Mouse (Mus musculus): Measurements from ENCODE around the gene Sec1. TPM values are rescaled to one million over a fixed set of nuclear protein-coding genes. Genes with fewer than 3 reads are reported as not detected.

The Sec1 gene
- polyA plus RNA-seq, 1 experiment, result 0.41 TPM

DNA sequence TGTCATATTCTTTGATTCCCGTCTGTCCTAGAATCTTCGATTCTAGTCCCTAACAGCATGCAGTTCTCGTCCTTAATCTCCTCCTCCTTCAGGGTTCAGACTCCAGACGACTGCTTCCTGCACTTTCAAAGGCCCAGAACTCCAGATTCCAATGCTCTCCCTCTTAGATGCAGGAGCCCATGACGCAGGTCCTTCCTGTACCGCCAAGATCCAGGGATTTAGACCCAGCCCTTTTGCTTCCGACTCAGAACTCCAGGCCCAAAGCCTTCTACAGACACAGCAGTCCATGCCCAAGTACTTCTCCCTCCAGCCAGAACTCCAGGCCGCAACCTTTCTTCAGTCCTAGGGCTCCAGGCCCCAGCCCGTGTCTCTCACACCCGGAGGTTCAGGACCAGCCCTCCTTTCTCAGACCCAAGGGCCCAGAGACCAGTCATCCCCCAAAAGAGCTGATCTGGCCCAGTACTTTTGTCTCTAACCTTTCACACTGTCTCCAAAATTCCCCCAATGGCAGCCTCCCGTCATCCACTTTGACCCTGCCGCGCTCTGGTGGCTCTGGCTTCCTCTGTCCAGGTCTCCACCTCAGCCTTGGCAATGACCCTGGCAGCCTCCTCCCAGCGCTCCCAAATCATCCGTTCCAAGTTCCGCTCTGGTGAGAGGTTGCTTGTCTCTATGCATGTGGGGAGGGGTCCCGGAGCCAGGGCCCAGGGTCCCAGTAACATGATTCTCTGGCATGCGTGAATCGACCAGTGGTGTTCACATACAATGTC lies 53.8 kb downstream of the Sec1 start:
- TF ChIP-seq SRF (IDR thresholded peaks at IDR 0.05; ENCODE audit: control insufficient read depth, insufficient read length, low read depth) (no peak), MAX (IDR thresholded peaks at IDR 0.05; ENCODE audit: low read depth) (no peak), TCF3 (IDR thresholded peaks at IDR 0.05; ENCODE audit: insufficient read length, low read depth) (no peak), USF1 (IDR thresholded peaks at IDR 0.05; ENCODE audit: low read depth) (no peak), POLR2AphosphoS2 (IDR thresholded peaks at IDR 0.05; ENCODE audit: insufficient read length, low read depth) (no peak), MYOG (IDR thresholded peaks at IDR 0.05; ENCODE audit: control insufficient read depth in 1 of 3, insufficient read depth in 1 of 3, insufficient read length in 2 of 3, low read depth in 2 of 3) (no peak)
- H3K79me2 ChIP-seq (ENCODE audit: control insufficient read depth, insufficient read depth), result no peaks in the 10 kb centered on the region
- H3ac ChIP-seq (ENCODE audit: control insufficient read depth, insufficient read length), result no peak overlapping the region
- H3K4me3 ChIP-seq, result peak overlapping the region; percentile 16
- H3K36me3 ChIP-seq (ENCODE audit: control insufficient read depth, insufficient read depth), result no peaks in the 10 kb centered on the region
- H3K27me3 ChIP-seq (ENCODE audit: control insufficient read depth, insufficient read depth, insufficient read length), result no peaks in the 10 kb centered on the region
- H3K4me2 ChIP-seq (ENCODE audit: low read depth), result peak overlapping the region; percentile 64

DNA sequence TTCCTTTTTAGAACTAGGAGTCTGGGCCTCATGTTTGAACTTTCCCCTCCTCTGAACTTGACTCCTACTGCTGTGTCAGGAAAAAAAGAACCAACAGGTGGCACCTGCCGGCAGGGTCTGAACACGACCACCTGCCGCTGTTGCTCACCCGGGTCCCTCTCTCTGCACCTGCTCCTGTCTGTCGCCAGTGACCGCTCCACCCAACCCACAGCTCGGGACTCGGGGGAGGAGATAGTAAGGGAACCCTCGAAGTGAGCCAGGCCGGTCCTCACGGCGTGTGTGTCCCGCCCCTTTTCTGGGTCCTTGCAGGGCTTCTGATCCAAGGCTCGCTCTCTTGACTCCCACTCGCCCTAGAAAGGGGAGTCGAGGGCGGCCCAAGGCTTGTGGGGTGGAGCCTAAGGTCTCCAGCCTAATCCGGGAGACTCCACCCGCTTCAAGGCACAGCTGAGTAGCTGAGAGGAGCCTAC lies 54.6 kb downstream of the Sec1 start, which contains the start of gene Mamstr:
TSS of gene Mamstr (plus strand) at position 417 of the 467 bp plus-strand sequence.
- Histone ChIP-seq H3ac (ENCODE audit: control insufficient read depth, insufficient read length) (no peak within 1 kb of the TSS), H3K4me2 (ENCODE audit: low read depth) (peak within 1 kb of the TSS; percentile 64), H3K27me3 (ENCODE audit: control insufficient read depth, insufficient read depth, insufficient read length) (no peaks in the 10 kb centered on the region), H3K4me3 (peak within 1 kb of the TSS; percentile 16), H3K36me3 (ENCODE audit: control insufficient read depth, insufficient read depth) (no peaks in the 10 kb centered on the region), H3K79me2 (ENCODE audit: control insufficient read depth, insufficient read depth) (no peaks in the 10 kb centered on the region)
- TF ChIP-seq POLR2AphosphoS2 (IDR thresholded peaks at IDR 0.05; ENCODE audit: insufficient read length, low read depth), result no peak
- no peak for TF ChIP-seq USF1 (IDR thresholded peaks at IDR 0.05; ENCODE audit: low read depth)
- TF ChIP-seq TCF3 (IDR thresholded peaks at IDR 0.05; ENCODE audit: insufficient read length, low read depth), result peak; percentile 98
- TF ChIP-seq SRF (IDR thresholded peaks at IDR 0.05; ENCODE audit: control insufficient read depth, insufficient read length, low read depth), result no peak
- TF ChIP-seq REST (IDR thresholded peaks at IDR 0.05; ENCODE audit: insufficient read depth, insufficient read length), result no peak
- TF ChIP-seq E2F4 (IDR thresholded peaks at IDR 0.05; ENCODE audit: insufficient read depth), result no peak
- TF ChIP-seq POLR2A (IDR thresholded peaks at IDR 0.05; ENCODE audit: insufficient read length, low read depth), result peak; percentile 17
- TF ChIP-seq CEBPB (IDR thresholded peaks at IDR 0.05; ENCODE audit: insufficient read depth, poor library complexity, severe bottlenecking), result no peak
- peak; percentile 54 to 98 (median 88) for TF ChIP-seq MYOG (IDR thresholded peaks at IDR 0.05; ENCODE audit: control insufficient read depth in 1 of 3, insufficient read depth in 1 of 3, insufficient read length in 2 of 3, low read depth in 2 of 3)
- no peak for TF ChIP-seq MAX (IDR thresholded peaks at IDR 0.05; ENCODE audit: low read depth)
- TF ChIP-seq MYOD1 (IDR thresholded peaks at IDR 0.05; ENCODE audit: control insufficient read depth in 1 of 3, insufficient read length in 2 of 3, low read depth in 2 of 3), result peak; percentile 92 to 100 (median 100)
- peak; percentile 98 for TF ChIP-seq TCF12 (IDR thresholded peaks at IDR 0.05; ENCODE audit: insufficient read depth, poor library complexity, severe bottlenecking)

DNA sequence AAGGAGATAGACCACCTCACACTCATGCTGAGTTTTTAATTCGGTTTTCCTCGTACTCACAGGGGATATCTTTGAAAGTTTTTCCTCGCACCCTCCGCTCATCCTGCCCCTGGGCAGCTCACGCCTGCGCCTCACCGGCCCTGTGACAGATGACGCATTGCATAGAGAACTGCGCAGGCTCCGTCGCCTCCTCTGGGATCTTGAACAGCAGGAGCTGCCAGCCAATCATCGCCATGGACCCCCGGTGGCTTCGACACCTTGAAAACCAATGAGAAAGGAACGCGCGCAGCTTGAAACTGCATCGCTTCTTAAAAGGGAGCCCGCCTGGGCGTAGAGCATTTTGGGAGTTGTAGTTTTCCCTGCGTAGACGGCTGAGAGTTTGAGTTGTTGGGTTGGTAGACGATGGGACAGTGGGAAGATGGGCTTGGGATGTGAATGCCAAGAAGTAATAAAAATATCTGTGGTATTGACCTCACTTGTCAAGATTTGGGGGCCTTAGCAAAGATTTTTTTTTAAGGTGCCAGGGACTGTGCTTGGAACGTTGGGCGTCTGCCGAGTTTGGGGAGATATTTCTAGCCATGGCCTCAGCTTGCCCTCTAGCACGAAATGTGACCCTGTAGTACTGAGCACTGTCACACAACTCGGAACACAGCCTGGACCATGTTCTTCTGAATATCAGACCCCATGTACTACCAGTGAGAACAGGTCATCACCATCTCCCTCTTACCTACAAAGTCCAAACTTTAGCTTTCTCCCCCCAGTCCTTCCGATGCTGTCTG lies 55.4 kb downstream of the Sec1 start:
- Histone ChIP-seq H3ac (ENCODE audit: control insufficient read depth, insufficient read length) (no peak overlapping the region), H3K36me3 (ENCODE audit: control insufficient read depth, insufficient read depth) (no peaks in the 10 kb centered on the region), H3K27me3 (ENCODE audit: control insufficient read depth, insufficient read depth, insufficient read length) (no peaks in the 10 kb centered on the region), H3K4me3 (no peak overlapping the region), H3K79me2 (ENCODE audit: control insufficient read depth, insufficient read depth) (no peaks in the 10 kb centered on the region), H3K4me2 (ENCODE audit: low read depth) (peak overlapping the region; percentile 47)
- no peak for TF ChIP-seq MAX (IDR thresholded peaks at IDR 0.05; ENCODE audit: low read depth)
- TF ChIP-seq POLR2A (IDR thresholded peaks at IDR 0.05; ENCODE audit: insufficient read length, low read depth), result peak; percentile 44
- no peak for TF ChIP-seq SRF (IDR thresholded peaks at IDR 0.05; ENCODE audit: control insufficient read depth, insufficient read length, low read depth)
- TF ChIP-seq TCF12 (IDR thresholded peaks at IDR 0.05; ENCODE audit: insufficient read depth, poor library complexity, severe bottlenecking), result no peak
- no peak for TF ChIP-seq USF1 (IDR thresholded peaks at IDR 0.05; ENCODE audit: low read depth)
- TF ChIP-seq POLR2AphosphoS2 (IDR thresholded peaks at IDR 0.05; ENCODE audit: insufficient read length, low read depth), result peak; percentile 24
- TF ChIP-seq E2F4 (IDR thresholded peaks at IDR 0.05; ENCODE audit: insufficient read depth), result peak; percentile 90

DNA sequence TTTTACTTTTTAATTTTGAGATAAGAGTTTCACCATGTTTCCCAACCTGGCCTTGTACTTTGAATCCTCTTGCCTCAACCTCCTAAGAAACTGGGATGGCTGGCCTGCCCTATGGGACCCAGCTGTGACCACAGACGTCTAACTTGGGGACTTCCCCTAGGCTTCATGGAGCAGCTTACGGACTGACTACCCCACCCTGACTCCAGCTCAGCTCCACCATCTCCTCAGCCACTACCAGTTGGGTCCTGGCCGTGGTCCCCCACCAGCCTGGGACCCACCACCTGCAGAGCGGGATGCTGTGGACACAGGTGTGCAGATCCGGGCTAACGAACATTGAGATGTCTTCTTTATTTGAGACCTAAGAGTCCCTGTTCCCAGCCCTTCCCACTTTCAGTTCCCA lies 56.5 kb downstream of the Sec1 start:
- no peaks in the 10 kb centered on the region for H3K79me2 ChIP-seq (ENCODE audit: control insufficient read depth, insufficient read depth)
- no peak overlapping the region for H3ac ChIP-seq (ENCODE audit: control insufficient read depth, insufficient read length)
- H3K4me2 ChIP-seq (ENCODE audit: low read depth), result no peak overlapping the region
- TF ChIP-seq E2F4 (IDR thresholded peaks at IDR 0.05; ENCODE audit: insufficient read depth) (no peak), TCF12 (IDR thresholded peaks at IDR 0.05; ENCODE audit: insufficient read depth, poor library complexity, severe bottlenecking) (no peak), CEBPB (IDR thresholded peaks at IDR 0.05; ENCODE audit: insufficient read depth, poor library complexity, severe bottlenecking) (no peak), USF1 (IDR thresholded peaks at IDR 0.05; ENCODE audit: low read depth) (no peak), POLR2A (IDR thresholded peaks at IDR 0.05; ENCODE audit: insufficient read length, low read depth) (no peak), REST (IDR thresholded peaks at IDR 0.05; ENCODE audit: insufficient read depth, insufficient read length) (no peak), MYOG (IDR thresholded peaks at IDR 0.05; ENCODE audit: control insufficient read depth in 1 of 3, insufficient read depth in 1 of 3, insufficient read length in 2 of 3, low read depth in 2 of 3) (no peak), TCF3 (IDR thresholded peaks at IDR 0.05; ENCODE audit: insufficient read length, low read depth) (no peak), SRF (IDR thresholded peaks at IDR 0.05; ENCODE audit: control insufficient read depth, insufficient read length, low read depth) (no peak), POLR2AphosphoS2 (IDR thresholded peaks at IDR 0.05; ENCODE audit: insufficient read length, low read depth) (no peak), MAX (IDR thresholded peaks at IDR 0.05; ENCODE audit: low read depth) (no peak), MYOD1 (IDR thresholded peaks at IDR 0.05; ENCODE audit: control insufficient read depth in 1 of 3, insufficient read length in 2 of 3, low read depth in 2 of 3) (no peak)
- no peak overlapping the region for H3K4me3 ChIP-seq
- H3K27me3 ChIP-seq (ENCODE audit: control insufficient read depth, insufficient read depth, insufficient read length), result no peaks in the 10 kb centered on the region
- no peaks in the 10 kb centered on the region for H3K36me3 ChIP-seq (ENCODE audit: control insufficient read depth, insufficient read depth)

Measured in myocyte (in vitro differentiated cells).